Mouse (Mus musculus): Measurements from ENCODE around the gene Olfr486. TPM values are rescaled to one million over a fixed set of nuclear protein-coding genes. Genes with fewer than 3 reads are reported as not detected.
"Not testable (repeated sequence)": the region's sequence is repeated elsewhere in the genome, so short reads cannot be mapped to it uniquely, and the experiment has no call there.

Gene Olfr486
- total RNA-seq (2012; rRNA removed) (not detected in 2 replicates), total RNA-seq (2014; rRNA removed) (not detected in 2 replicates), polyA plus RNA-seq (2012; ENCODE audit: insufficient read length, low read depth) (not detected in 2 replicates)

GRCm38 (mm10) chr7:108172642-108173041 lies at the start of gene Olfr486:
TSS of gene Olfr486 (minus strand) at chr7:108172742.
- H3K9ac ChIP-seq (ENCODE audit: insufficient read depth, low read depth); DNase-seq (ENCODE audit: extremely low read depth); H3K27ac ChIP-seq (ENCODE audit: insufficient read depth, low read depth); H3K4me3 ChIP-seq (replicated peaks in 1 of 3; ENCODE audit: low read depth in 2 of 3, low read length in 2 of 3, poor library complexity in 1 of 3); dilution Hi-C loops (cut with MboI; ENCODE audit: extremely low pct_ligation_motif_present, extremely low pct_unique_long_range_greater_than_20kb, low sequenced_read_pairs); H3K79me2 ChIP-seq (replicated peaks; ENCODE audit: control insufficient read depth, extremely low read depth, insufficient read depth, poor library complexity, severe bottlenecking); H3K27me3 ChIP-seq (replicated peaks); H3K4me1 ChIP-seq (ENCODE audit: control insufficient read depth in 1 of 2, insufficient read depth in 2 of 2); in situ Hi-C loops (cut with MboI; ENCODE audit: low pct_ligation_motif_present, low pct_unique_long_range_greater_than_20kb, low sequenced_read_pairs); H3K36me3 ChIP-seq (replicated peaks in 1 of 2; ENCODE audit: control insufficient read depth in 1 of 2, insufficient read depth in 1 of 2, low read length in 1 of 2); H3K4me2 ChIP-seq (ENCODE audit: insufficient read depth, low read depth, poor library complexity, severe bottlenecking); H3K9me3 ChIP-seq (replicated peaks; ENCODE audit: low read length): not testable (repeated sequence)

DNA sequence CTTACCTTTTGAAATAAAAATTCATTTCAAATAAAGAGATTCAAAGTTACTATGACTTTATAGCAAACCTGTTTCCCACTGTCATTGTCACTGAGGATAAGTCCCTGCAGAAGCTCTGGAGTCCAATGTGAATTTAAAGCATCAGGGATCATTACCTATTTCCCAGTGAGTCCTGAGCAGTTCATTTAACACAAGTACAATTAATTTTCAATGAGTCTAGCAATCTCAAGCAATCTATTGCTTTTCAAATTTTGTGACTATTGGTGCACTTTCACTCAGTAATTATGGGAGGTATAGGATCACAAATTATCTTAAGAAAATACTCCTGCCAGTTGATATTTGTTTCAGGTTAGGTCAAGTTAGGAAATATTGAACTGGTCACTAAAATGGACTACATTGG lies 42.0 kb upstream of the Olfr486 start, which contains the start of gene Olfr487:
Olfr487 (minus strand) TSS at position 101 of the 400 bp plus-strand sequence.
- DNase-seq (ENCODE audit: extremely low read depth); H3K79me2 ChIP-seq (replicated peaks; ENCODE audit: control insufficient read depth, extremely low read depth, insufficient read depth, poor library complexity, severe bottlenecking); H3K36me3 ChIP-seq (replicated peaks in 1 of 2; ENCODE audit: control insufficient read depth in 1 of 2, insufficient read depth in 1 of 2, low read length in 1 of 2); in situ Hi-C loops (cut with MboI; ENCODE audit: low pct_ligation_motif_present, low pct_unique_long_range_greater_than_20kb, low sequenced_read_pairs); H3K27ac ChIP-seq (ENCODE audit: insufficient read depth, low read depth); H3K4me1 ChIP-seq (ENCODE audit: control insufficient read depth in 1 of 2, insufficient read depth in 2 of 2); H3K9ac ChIP-seq (ENCODE audit: insufficient read depth, low read depth); dilution Hi-C loops (cut with MboI; ENCODE audit: extremely low pct_ligation_motif_present, extremely low pct_unique_long_range_greater_than_20kb, low sequenced_read_pairs); H3K4me3 ChIP-seq (replicated peaks in 1 of 3; ENCODE audit: low read depth in 2 of 3, low read length in 2 of 3, poor library complexity in 1 of 3); H3K4me2 ChIP-seq (ENCODE audit: insufficient read depth, low read depth, poor library complexity, severe bottlenecking); H3K27me3 ChIP-seq (replicated peaks); H3K9me3 ChIP-seq (replicated peaks; ENCODE audit: low read length): not testable (repeated sequence)

GRCm38 (mm10) chr7:108196938-108197337 lies 24.4 kb upstream of the Olfr486 start:
- no peaks in the 10 kb centered on the region for H3K79me2 ChIP-seq (replicated peaks; ENCODE audit: control insufficient read depth, extremely low read depth, insufficient read depth, poor library complexity, severe bottlenecking)
- H3K9ac ChIP-seq (ENCODE audit: insufficient read depth, low read depth), result no peak overlapping the region
- in situ Hi-C loops (cut with MboI; ENCODE audit: low pct_ligation_motif_present, low pct_unique_long_range_greater_than_20kb, low sequenced_read_pairs), result no loop called here
- no peak overlapping the region for H3K4me3 ChIP-seq (replicated peaks in 1 of 3; ENCODE audit: low read depth in 2 of 3, low read length in 2 of 3, poor library complexity in 1 of 3)
- DNase-seq (ENCODE audit: extremely low read depth), result no peak
- H3K4me2 ChIP-seq (ENCODE audit: insufficient read depth, low read depth, poor library complexity, severe bottlenecking), result no peak overlapping the region
- H3K4me1 ChIP-seq (ENCODE audit: control insufficient read depth in 1 of 2, insufficient read depth in 2 of 2), result no peaks in the 10 kb centered on the region
- dilution Hi-C loops (cut with MboI; ENCODE audit: extremely low pct_ligation_motif_present, extremely low pct_unique_long_range_greater_than_20kb, low sequenced_read_pairs), result no loop called here
- no peaks in the 10 kb centered on the region for H3K36me3 ChIP-seq (replicated peaks in 1 of 2; ENCODE audit: control insufficient read depth in 1 of 2, insufficient read depth in 1 of 2, low read length in 1 of 2)
- H3K27me3 ChIP-seq (replicated peaks), result no peaks in the 10 kb centered on the region
- TF ChIP-seq ELF1 (IDR thresholded peaks at IDR 0.05; ENCODE audit: low read depth, low read length), result no peak
- no peak for TF ChIP-seq EP300 (IDR thresholded peaks at IDR 0.05; ENCODE audit: low read length)
- TF ChIP-seq CTCF (conservative IDR thresholded peaks at IDR 0.05 in 1 of 2, IDR thresholded peaks at IDR 0.05 in 1 of 2; ENCODE audit: low read depth in 2 of 2, low read length in 2 of 2), result no peak
- TF ChIP-seq NRF1 (IDR thresholded peaks at IDR 0.05; ENCODE audit: low read depth, low read length), result no peak
- no peak for TF ChIP-seq RCOR1 (conservative IDR thresholded peaks at IDR 0.05; ENCODE audit: low read depth, low read length)
- no peak for TF ChIP-seq ZMIZ1 (IDR thresholded peaks at IDR 0.05; ENCODE audit: low read depth, low read length)
- no peak for TF ChIP-seq MAX (IDR thresholded peaks at IDR 0.05; ENCODE audit: low read length)
- TF ChIP-seq HCFC1 (IDR thresholded peaks at IDR 0.05; ENCODE audit: low read depth, low read length), result no peak
- no peak for TF ChIP-seq POLR2A (IDR thresholded peaks at IDR 0.05; ENCODE audit: low read depth, low read length)
- TF ChIP-seq GABPA (IDR thresholded peaks at IDR 0.05; ENCODE audit: insufficient replicate concordance, low read depth, low read length), result no peak
- no peak for TF ChIP-seq JUN (IDR thresholded peaks at IDR 0.05; ENCODE audit: insufficient read depth, low read depth, low read length)
- TF ChIP-seq NELFE (IDR thresholded peaks at IDR 0.05; ENCODE audit: low read depth, low read length), result no peak
- no peak for TF ChIP-seq MAZ (IDR thresholded peaks at IDR 0.05; ENCODE audit: low read depth, low read length)
- no peak for TF ChIP-seq SIN3A (IDR thresholded peaks at IDR 0.05; ENCODE audit: low read length)
- no peak overlapping the region for H3K27ac ChIP-seq (ENCODE audit: insufficient read depth, low read depth)
- no peaks in the 10 kb centered on the region for H3K9me3 ChIP-seq (replicated peaks; ENCODE audit: low read length)

DNA sequence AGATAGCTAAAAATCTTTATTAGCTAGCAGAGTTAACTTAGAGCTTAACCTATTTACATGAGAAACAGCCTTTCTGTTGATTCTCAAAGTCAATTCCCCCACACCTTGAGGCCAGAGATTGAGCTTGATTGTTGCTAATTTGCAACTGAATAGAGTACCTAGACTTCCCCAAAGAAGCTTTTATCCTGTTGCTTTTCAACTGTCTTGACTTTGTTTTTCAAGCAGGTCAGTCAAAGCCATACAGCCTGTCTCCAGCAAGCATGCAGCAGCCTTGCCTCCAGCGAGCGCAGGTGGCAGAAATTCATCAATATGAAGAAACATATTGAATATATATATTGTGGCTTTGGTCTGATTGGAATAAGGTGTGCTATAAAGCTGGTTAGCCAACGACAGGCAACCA lies 23.8 kb upstream of the Olfr486 start:
- H3K4me2 ChIP-seq (ENCODE audit: insufficient read depth, low read depth, poor library complexity, severe bottlenecking); in situ Hi-C loops (cut with MboI; ENCODE audit: low pct_ligation_motif_present, low pct_unique_long_range_greater_than_20kb, low sequenced_read_pairs); H3K79me2 ChIP-seq (replicated peaks; ENCODE audit: control insufficient read depth, extremely low read depth, insufficient read depth, poor library complexity, severe bottlenecking); H3K9ac ChIP-seq (ENCODE audit: insufficient read depth, low read depth); H3K4me1 ChIP-seq (ENCODE audit: control insufficient read depth in 1 of 2, insufficient read depth in 2 of 2); H3K36me3 ChIP-seq (replicated peaks in 1 of 2; ENCODE audit: control insufficient read depth in 1 of 2, insufficient read depth in 1 of 2, low read length in 1 of 2); H3K9me3 ChIP-seq (replicated peaks; ENCODE audit: low read length); H3K4me3 ChIP-seq (replicated peaks in 1 of 3; ENCODE audit: low read depth in 2 of 3, low read length in 2 of 3, poor library complexity in 1 of 3); H3K27ac ChIP-seq (ENCODE audit: insufficient read depth, low read depth); H3K27me3 ChIP-seq (replicated peaks); DNase-seq (ENCODE audit: extremely low read depth); dilution Hi-C loops (cut with MboI; ENCODE audit: extremely low pct_ligation_motif_present, extremely low pct_unique_long_range_greater_than_20kb, low sequenced_read_pairs): not testable (repeated sequence)

DNA sequence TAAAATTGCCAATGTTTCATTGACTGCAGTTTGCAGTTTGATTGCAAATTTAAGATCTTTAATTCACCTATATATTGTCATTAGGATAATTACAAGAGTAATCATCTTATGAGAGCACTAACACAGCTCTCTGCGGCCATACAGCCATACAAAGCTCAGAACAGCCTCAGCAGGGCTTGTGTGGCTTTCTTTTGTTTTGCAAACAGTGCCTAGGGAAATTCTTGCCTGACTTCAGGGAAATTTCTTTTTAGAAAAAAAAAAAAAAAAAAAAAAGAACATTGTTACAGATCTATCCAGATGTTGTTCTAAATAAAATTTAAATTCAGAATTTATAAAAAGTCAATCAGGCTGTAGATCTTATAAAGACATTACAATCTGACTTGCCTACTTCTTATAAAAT lies 20.2 kb upstream of the Olfr486 start:
- H3K9ac ChIP-seq (ENCODE audit: insufficient read depth, low read depth); H3K4me3 ChIP-seq (replicated peaks in 1 of 3; ENCODE audit: low read depth in 2 of 3, low read length in 2 of 3, poor library complexity in 1 of 3); in situ Hi-C loops (cut with MboI; ENCODE audit: low pct_ligation_motif_present, low pct_unique_long_range_greater_than_20kb, low sequenced_read_pairs): not testable (repeated sequence)

More for the DNA sequence above, 20.2 kb upstream of the Olfr486 start:
- H3K4me2 ChIP-seq (ENCODE audit: insufficient read depth, low read depth, poor library complexity, severe bottlenecking); H3K79me2 ChIP-seq (replicated peaks; ENCODE audit: control insufficient read depth, extremely low read depth, insufficient read depth, poor library complexity, severe bottlenecking); H3K9me3 ChIP-seq (replicated peaks; ENCODE audit: low read length); H3K4me1 ChIP-seq (ENCODE audit: control insufficient read depth in 1 of 2, insufficient read depth in 2 of 2); H3K27ac ChIP-seq (ENCODE audit: insufficient read depth, low read depth); H3K36me3 ChIP-seq (replicated peaks in 1 of 2; ENCODE audit: control insufficient read depth in 1 of 2, insufficient read depth in 1 of 2, low read length in 1 of 2); H3K27me3 ChIP-seq (replicated peaks); DNase-seq (ENCODE audit: extremely low read depth); dilution Hi-C loops (cut with MboI; ENCODE audit: extremely low pct_ligation_motif_present, extremely low pct_unique_long_range_greater_than_20kb, low sequenced_read_pairs): not testable (repeated sequence)

Measured in CH12.LX (cell line).